Mouse (Mus musculus) bone marrow macrophage, adult 2 months (primary cell): ENCODE measurements around the gene Ak5. TPM values are rescaled to one million over a fixed set of nuclear protein-coding genes. Genes with fewer than 3 reads are reported as not detected.

Experiments
- H3K27ac ChIP-seq: 2 replicates; pipeline ENCODE4 v1.5.1; 2012; ENCODE audit warnings: low read depth, low read length; ENCODE audit not compliant: insufficient read depth
- H3K4me1 ChIP-seq: 2 replicates; pipeline ENCODE4 v1.6.1; 2012; ENCODE audit warnings: low read length; ENCODE audit not compliant: control insufficient read depth, insufficient read depth
- H3K4me3 ChIP-seq: 2 replicates; pipeline ENCODE4 v1.5.1; 2012; ENCODE audit warnings: mild to moderate bottlenecking, low read length, moderate library complexity; ENCODE audit not compliant: insufficient read depth
- CTCF ChIP-seq: IDR thresholded peaks from 2 replicates; pipeline ENCODE4 v1.5.1; 2012; ENCODE audit warnings: low read depth, mild to moderate bottlenecking, low read length, moderate library complexity
- POLR2A ChIP-seq: IDR thresholded peaks from 2 replicates; pipeline ENCODE4 v1.6.1; 2012; ENCODE audit warnings: mild to moderate bottlenecking, low read depth, low read length, borderline replicate concordance
- polyA plus RNA-seq: library from polyadenylated mRNA; stranded (reverse); fragments of >200 nt; gene quantifications from 2 replicates; pipeline ENCODE4 v1.2.4, GENCODE M21; 2012; ENCODE audit not compliant: missing spikeins, insufficient read depth, insufficient read length

Ak5 gene
- polyA plus RNA-seq, 1 experiment = not detected

GRCm38 (mm10) chr3:152555216-152555615 lies 112.9 kb downstream of the Ak5 start:
- Histone ChIP-seq H3K4me3 (no peak overlapping the region), H3K4me1 (no peaks in the 10 kb centered on the region), H3K27ac (no peak overlapping the region)
- TF ChIP-seq POLR2A (no peak), CTCF (no peak)

GRCm38 (mm10) chr3:152554366-152554765 lies 113.8 kb downstream of the Ak5 start:
- no peak overlapping the region for H3K4me3 ChIP-seq
- no peaks in the 10 kb centered on the region for H3K4me1 ChIP-seq
- TF ChIP-seq CTCF = no peak
- no peak for TF ChIP-seq POLR2A
- H3K27ac ChIP-seq = no peak overlapping the region

- no peaks in the 10 kb centered on the region for H3K4me1 ChIP-seq
- no peak for TF ChIP-seq POLR2A
- no peak for TF ChIP-seq CTCF
- H3K4me3 ChIP-seq = no peak overlapping the region
- no peak overlapping the region for H3K27ac ChIP-seq
Observed at GRCm38 (mm10) chr3:152552641-152553040, 115.5 kb downstream of the Ak5 start.

GRCm38 (mm10) chr3:152550528-152551115 lies 117.5 kb downstream of the Ak5 start:
- H3K4me3 ChIP-seq = no peak overlapping the region
- no peaks in the 10 kb centered on the region for H3K4me1 ChIP-seq
- H3K27ac ChIP-seq = no peak overlapping the region
- TF ChIP-seq CTCF (no peak), POLR2A (no peak)

GRCm38 (mm10) chr3:152550031-152550430 lies 118.1 kb downstream of the Ak5 start:
- H3K4me3 ChIP-seq = no peak overlapping the region
- TF ChIP-seq POLR2A = no peak
- TF ChIP-seq CTCF = no peak
- H3K27ac ChIP-seq = no peak overlapping the region
- no peaks in the 10 kb centered on the region for H3K4me1 ChIP-seq

GRCm38 (mm10) chr3:152544921-152545320 lies 123.2 kb downstream of the Ak5 start:
- no peak for TF ChIP-seq POLR2A
- TF ChIP-seq CTCF = no peak
- Histone ChIP-seq H3K27ac (no peak overlapping the region), H3K4me3 (no peak overlapping the region)

GRCm38 (mm10) chr3:152542298-152542697 lies 125.9 kb downstream of the Ak5 start:
- Histone ChIP-seq H3K4me1 (no peaks in the 10 kb centered on the region), H3K4me3 (no peak overlapping the region), H3K27ac (no peak overlapping the region)
- TF ChIP-seq CTCF (no peak), POLR2A (no peak)

More at GRCm38 (mm10) chr3:152544921-152545320, 123.2 kb downstream of the Ak5 start:
- H3K4me1 ChIP-seq = no peaks in the 10 kb centered on the region

GRCm38 (mm10) chr3:152530344-152530743 lies 137.8 kb downstream of the Ak5 start:
- no peak for TF ChIP-seq POLR2A
- TF ChIP-seq CTCF = no peak
- no peaks in the 10 kb centered on the region for H3K4me1 ChIP-seq
- no peak overlapping the region for H3K27ac ChIP-seq
- H3K4me3 ChIP-seq = no peak overlapping the region

- Histone ChIP-seq H3K4me3 (no peak overlapping the region), H3K4me1 (no peaks in the 10 kb centered on the region), H3K27ac (no peak overlapping the region)
- TF ChIP-seq POLR2A = no peak
- TF ChIP-seq CTCF = no peak
Observed at GRCm38 (mm10) chr3:152529058-152529972, 138.8 kb downstream of the Ak5 start.

- Histone ChIP-seq H3K4me3 (no peak overlapping the region), H3K27ac (no peak overlapping the region), H3K4me1 (no peaks in the 10 kb centered on the region)
- TF ChIP-seq CTCF = no peak
- TF ChIP-seq POLR2A = no peak
Observed at GRCm38 (mm10) chr3:152526721-152527120, 141.4 kb downstream of the Ak5 start.
